Comparison of ENCODE assay signal across 13 mouse cellular contexts in genomic region chr3:87540714-87541113, GRCm38 (mm10). TPM values are rescaled to one million over a fixed set of nuclear protein-coding genes. Genes with fewer than 3 reads are reported as not detected.
A peak's percentile ranks its signal among the peaks of the same experiment; 100 is the strongest.
DNase-seq lines count a peak whose midpoint lies in the region; ATAC-seq and TF ChIP-seq lines count a peak whose summit lies in the region.
"Had no signal": no experiment of that assay in that cellular context is flagged by ENCODE, and none has a peak within 500 bp of the region (broad histone marks: within the 10 kb centered on the region; RNA-seq: fewer than 3 reads in every experiment).

No protein-coding gene starts in this region.

- no peaks in the 10 kb centered on the region for H3K27me3 ChIP-seq in cerebellum, adult 2 months (ENCODE audit: control insufficient read depth, insufficient read depth, low read length)
- no peaks in the 10 kb centered on the region for H3K27me3 ChIP-seq in hindbrain, postnatal 0 days (ENCODE audit: insufficient read depth, low read length)

- TF ChIP-seq CTCF in cerebellum, adult 2 months (IDR thresholded peaks at IDR 0.05; ENCODE audit: borderline replicate concordance, insufficient read depth, low read depth, low read length): no peak
- no peak for TF ChIP-seq CTCF in hindbrain, postnatal 0 days (IDR thresholded peaks at IDR 0.05; ENCODE audit: low read depth)

- peak; percentile 29 to 31 for DNase-seq in cerebellum, adult 2 months
- no peak for DNase-seq in cerebellum, adult 8-10 months
- peak; percentile 9 for DNase-seq in kidney, postnatal 14 days
- DNase-seq in kidney, postnatal 25 days: no peak
- DNase-seq in gastrocnemius, postnatal 10 days: peak; percentile 31
- peak; percentile 21 for DNase-seq in hindbrain, postnatal 0 days (ENCODE audit: low spot score)
- no peak for DNase-seq in right cerebral cortex, postnatal 36 days (ENCODE audit: low spot score in 2 of 2)
- no peak for DNase-seq in urinary bladder, postnatal 14 days (ENCODE audit: low spot score)
- DNase-seq: kidney, adult 2 months; layer of hippocampus, postnatal 36 days; thymus, postnatal 25 days had no signal

- no peak overlapping the region for H3K9ac ChIP-seq in hindbrain, postnatal 0 days (replicated peaks; ENCODE audit: low read length)
- H3K9ac ChIP-seq: liver, embryonic 14.5 days had no signal

- no peak overlapping the region for H3K4me2 ChIP-seq in hindbrain, postnatal 0 days (ENCODE audit: low read depth, low read length)

- peaks cover 27% of the 10 kb centered on the region for H3K36me3 ChIP-seq in hindbrain, postnatal 0 days (ENCODE audit: insufficient read depth, low read length)

- ATAC-seq in hindbrain, postnatal 0 days: peak; percentile 41; the same call in 1 of the 2 replicates

- no peak for TF ChIP-seq POLR2A in cerebellum, adult 2 months (IDR thresholded peaks at IDR 0.05; ENCODE audit: borderline replicate concordance, insufficient read depth, low read length)

- H3K4me3 ChIP-seq in cerebellum, adult 2 months (replicated peaks; ENCODE audit: insufficient read depth, low read depth, low read length): no peak overlapping the region
- H3K4me3 ChIP-seq in hindbrain, postnatal 0 days (ENCODE audit: low read length): no peak overlapping the region
- H3K4me3 ChIP-seq: megakaryocyte, embryonic 14.5 days had no signal

- H3K27ac ChIP-seq in cerebellum, adult 2 months (ENCODE audit: insufficient read depth, low read length): no peak overlapping the region
- H3K27ac ChIP-seq in hindbrain, postnatal 0 days: peak overlapping the region; percentile 43; the same call in 1 of the 2 replicates
- H3K27ac ChIP-seq: liver, embryonic 14.5 days had no signal

- 14% methylated on average over 8 of the region's 8 CpGs for WGBS in cerebellum, adult 2 months
- 16% methylated on average over 8 of the region's 8 CpGs for WGBS in hindbrain, postnatal 0 days

- no peaks in the 10 kb centered on the region for H3K9me3 ChIP-seq in hindbrain, postnatal 0 days (ENCODE audit: low read length)
- H3K9me3 ChIP-seq: megakaryocyte, embryonic 14.5 days had no signal

- H3K4me1 ChIP-seq in cerebellum, adult 2 months (ENCODE audit: control insufficient read depth, insufficient read depth, low read length): peaks cover 11% of the 10 kb centered on the region
- H3K4me1 ChIP-seq in hindbrain, postnatal 0 days (ENCODE audit: insufficient read depth, low read length): peaks cover 5% of the 10 kb centered on the region; the same call in 1 of the 2 replicates

RNA-seq across cellular contexts. Expression of gene Etv3, which starts 15.5 kb away (rescaled TPM):
- 17.3 and 18.3 TPM in 2 replicates for polyA plus RNA-seq in cerebellum, adult 2 months (2012; rRNA removed)
- 10 to 100 TPM; 11.4 to 11.6 TPM for total RNA-seq in gastrocnemius, postnatal 10 days (2021)
- 9.5 and 13.2 TPM in 2 replicates for total RNA-seq in hindbrain, postnatal 0 days (2014; rRNA removed)
- polyA plus RNA-seq in hindbrain, postnatal 0 days (2015; fragmentation: Nextera tagmentation; extraction: Ambion mirVana): 7.2 and 7.7 TPM in 2 replicates

Comparison
In these comparisons a context has a peak if more than half of its experiments do, and no peak if none do; other contexts are left out.
1. DNase-seq: peak in cerebellum, adult 2 months (2 of 2), kidney, postnatal 14 days (single experiment), gastrocnemius, postnatal 10 days (single experiment) and hindbrain, postnatal 0 days (single experiment); none in cerebellum, adult 8-10 months (single experiment), kidney, postnatal 25 days (0 of 2), right cerebral cortex, postnatal 36 days (0 of 2) and urinary bladder, postnatal 14 days (single experiment).